Mouse (Mus musculus): ENCODE measurements around the gene Il17c. TPM values are rescaled to one million over a fixed set of nuclear protein-coding genes. Genes with fewer than 3 reads are reported as not detected.

Il17c gene
- polyA plus RNA-seq, 1 experiment from 2014 or later = not detected

GRCm38 (mm10) chr8:122461473-122462148 lies 39.8 kb downstream of the Il17c start:
- Histone ChIP-seq H3K27me3 (replicated peaks; ENCODE audit: control insufficient read depth, insufficient read depth, low read length) (peaks cover 43% of the 10 kb centered on the region), H3K4me2 (ENCODE audit: low read length) (no peak overlapping the region), H3K27ac (ENCODE audit: low read length) (no peak overlapping the region), H3K4me3 (replicated peaks; ENCODE audit: low read length) (no peak overlapping the region), H3K4me1 (replicated peaks; ENCODE audit: control insufficient read depth, insufficient read depth, low read length) (peaks cover 7% of the 10 kb centered on the region), H3K9ac (replicated peaks; ENCODE audit: low read depth, low read length) (no peak overlapping the region), H3K36me3 (ENCODE audit: control insufficient read depth, insufficient read depth) (0 out of 2 replicates have a peak, but pooled peaks cover 3% of the 10 kb centered on the region), H3K9me3 (ENCODE audit: control insufficient read depth, low read length) (no peaks in the 10 kb centered on the region)
- ATAC-seq = no peak
- WGBS = 58% methylated on average over 11 of the region's 11 CpGs

DNA sequence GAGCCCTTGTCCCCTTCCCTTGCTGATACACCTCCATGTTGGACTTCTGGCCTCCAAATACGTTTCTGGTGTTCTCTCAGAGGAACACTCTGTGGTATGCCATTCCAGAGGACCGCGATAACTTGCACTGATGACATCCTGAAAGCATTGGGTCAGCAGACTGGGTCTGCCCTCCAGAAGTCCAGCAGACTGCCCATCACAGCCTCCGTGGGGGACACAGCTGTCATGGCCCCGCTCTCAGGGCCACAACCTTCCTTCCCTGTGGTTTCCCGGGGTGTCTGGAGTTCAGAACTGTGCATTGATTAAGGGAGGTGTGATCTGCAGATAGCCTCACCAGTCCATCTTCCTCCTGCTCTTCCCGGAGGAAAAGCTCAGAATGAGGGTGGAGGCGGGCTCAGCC lies 40.7 kb downstream of the Il17c start:
- Histone ChIP-seq H3K9ac (replicated peaks; ENCODE audit: low read depth, low read length) (no peak overlapping the region), H3K4me3 (replicated peaks; ENCODE audit: low read length) (no peak overlapping the region), H3K36me3 (ENCODE audit: control insufficient read depth, insufficient read depth) (peaks cover 5% of the 10 kb centered on the region; the same call in 1 of the 2 replicates), H3K27ac (ENCODE audit: low read length) (no peak overlapping the region), H3K4me2 (ENCODE audit: low read length) (no peak overlapping the region), H3K4me1 (replicated peaks; ENCODE audit: control insufficient read depth, insufficient read depth, low read length) (peaks cover 7% of the 10 kb centered on the region), H3K27me3 (replicated peaks; ENCODE audit: control insufficient read depth, insufficient read depth, low read length) (peaks cover 39% of the 10 kb centered on the region), H3K9me3 (ENCODE audit: control insufficient read depth, low read length) (no peaks in the 10 kb centered on the region)
- 72% methylated on average over 8 of the region's 8 CpGs for WGBS
- no peak for ATAC-seq

- WGBS = 68% methylated on average over 12 of the region's 12 CpGs
- no peak for ATAC-seq
These were observed 42.1 kb downstream of the Il17c start for GRCm38 (mm10) chr8:122463651-122464640.

DNA sequence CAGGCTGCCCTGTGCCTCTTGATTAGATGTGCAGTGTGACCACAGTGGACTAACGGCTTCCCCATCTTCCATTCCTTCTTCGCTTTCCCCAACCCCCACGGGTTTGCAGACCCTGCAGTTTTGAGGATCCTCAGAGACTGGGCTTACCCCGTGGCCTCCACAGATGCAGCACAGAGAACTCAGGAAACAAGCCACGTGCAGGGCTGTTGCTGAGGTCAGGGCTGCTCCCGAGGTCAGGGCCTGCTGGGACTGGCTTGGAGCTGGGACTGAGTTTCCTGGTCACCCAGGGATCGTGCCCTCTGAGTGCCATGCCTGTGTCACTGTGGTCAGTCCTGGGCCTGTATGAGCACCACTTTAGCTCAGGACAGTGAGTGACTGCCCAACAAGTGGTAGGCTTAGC lies 43.2 kb downstream of the Il17c start:
- no peak overlapping the region for H3K4me2 ChIP-seq (ENCODE audit: low read length)
- 81% methylated on average over 7 of the region's 7 CpGs for WGBS
- ATAC-seq = no peak

More at GRCm38 (mm10) chr8:122463651-122464640, 42.1 kb downstream of the Il17c start:
- H3K9ac ChIP-seq (replicated peaks; ENCODE audit: low read depth, low read length) = no peak overlapping the region
- no peak overlapping the region for H3K27ac ChIP-seq (ENCODE audit: low read length)
- H3K36me3 ChIP-seq (ENCODE audit: control insufficient read depth, insufficient read depth) = peaks cover 5% of the 10 kb centered on the region; the same call in 1 of the 2 replicates
- H3K27me3 ChIP-seq (replicated peaks; ENCODE audit: control insufficient read depth, insufficient read depth, low read length) = peaks cover 35% of the 10 kb centered on the region
- no peak overlapping the region for H3K4me3 ChIP-seq (replicated peaks; ENCODE audit: low read length)
- peaks cover 7% of the 10 kb centered on the region for H3K4me1 ChIP-seq (replicated peaks; ENCODE audit: control insufficient read depth, insufficient read depth, low read length)
- no peak overlapping the region for H3K4me2 ChIP-seq (ENCODE audit: low read length)
- no peaks in the 10 kb centered on the region for H3K9me3 ChIP-seq (ENCODE audit: control insufficient read depth, low read length)

DNA sequence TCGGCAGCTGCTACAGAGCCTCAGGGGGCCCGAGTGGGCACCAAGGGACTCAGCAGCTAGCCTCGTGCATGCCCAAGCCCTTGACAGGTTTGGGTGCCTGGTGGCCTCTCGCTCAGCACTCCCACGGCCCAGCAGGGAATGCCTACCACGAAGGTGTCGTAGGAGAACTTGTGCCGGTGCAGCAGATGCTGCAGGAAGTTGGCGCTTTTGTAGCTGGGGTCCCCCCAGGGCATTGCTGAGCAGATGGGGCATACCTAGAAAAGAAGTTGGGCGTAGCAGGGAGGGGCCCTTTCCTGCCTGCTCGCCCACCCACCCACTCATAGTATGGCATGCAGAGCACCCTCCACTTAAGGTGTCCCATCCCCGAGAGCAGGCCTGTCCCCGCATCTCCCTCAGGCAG lies 46.0 kb downstream of the Il17c start:
- Histone ChIP-seq H3K9me3 (ENCODE audit: control insufficient read depth, low read length) (no peaks in the 10 kb centered on the region), H3K9ac (replicated peaks; ENCODE audit: low read depth, low read length) (no peak overlapping the region), H3K36me3 (ENCODE audit: control insufficient read depth, insufficient read depth) (peaks cover 5% of the 10 kb centered on the region; the same call in 1 of the 2 replicates), H3K4me1 (replicated peaks; ENCODE audit: control insufficient read depth, insufficient read depth, low read length) (no peaks in the 10 kb centered on the region), H3K27me3 (replicated peaks; ENCODE audit: control insufficient read depth, insufficient read depth, low read length) (no peaks in the 10 kb centered on the region), H3K27ac (ENCODE audit: low read length) (no peak overlapping the region), H3K4me2 (ENCODE audit: low read length) (no peak overlapping the region), H3K4me3 (replicated peaks; ENCODE audit: low read length) (no peak overlapping the region)
- no peak for ATAC-seq
- WGBS = 92% methylated on average over 13 of the region's 13 CpGs

More for the DNA sequence above, 43.2 kb downstream of the Il17c start:
- Histone ChIP-seq H3K9ac (replicated peaks; ENCODE audit: low read depth, low read length) (no peak overlapping the region), H3K9me3 (ENCODE audit: control insufficient read depth, low read length) (no peaks in the 10 kb centered on the region), H3K36me3 (ENCODE audit: control insufficient read depth, insufficient read depth) (peaks cover 5% of the 10 kb centered on the region; the same call in 1 of the 2 replicates), H3K27me3 (replicated peaks; ENCODE audit: control insufficient read depth, insufficient read depth, low read length) (peaks cover 28% of the 10 kb centered on the region), H3K4me1 (replicated peaks; ENCODE audit: control insufficient read depth, insufficient read depth, low read length) (peaks cover 7% of the 10 kb centered on the region), H3K4me3 (replicated peaks; ENCODE audit: low read length) (no peak overlapping the region), H3K27ac (ENCODE audit: low read length) (no peak overlapping the region)

DNA sequence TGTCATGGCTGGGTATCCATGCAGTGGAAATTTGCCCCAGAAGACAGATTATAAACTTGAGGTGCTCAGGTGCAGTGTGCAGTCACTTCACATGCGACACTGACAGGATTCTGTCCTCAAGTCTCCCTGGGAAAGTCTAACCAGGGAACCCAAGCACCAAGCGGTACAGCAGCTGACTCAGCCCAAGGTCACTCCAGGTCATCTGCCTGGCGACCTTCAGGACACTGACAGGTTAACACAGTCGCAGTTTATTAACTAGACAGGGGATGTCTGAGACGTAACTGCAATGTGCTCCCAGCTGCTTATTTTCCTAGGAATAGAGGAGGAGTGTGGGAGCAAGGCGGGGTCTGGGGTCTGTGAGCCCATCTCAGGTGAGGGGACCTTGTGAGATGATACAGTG lies 47.6 kb downstream of the Il17c start:
- H3K9ac ChIP-seq (replicated peaks; ENCODE audit: low read depth, low read length) = no peak overlapping the region
- no peak overlapping the region for H3K4me3 ChIP-seq (replicated peaks; ENCODE audit: low read length)
- no peaks in the 10 kb centered on the region for H3K27me3 ChIP-seq (replicated peaks; ENCODE audit: control insufficient read depth, insufficient read depth, low read length)
- peaks cover 5% of the 10 kb centered on the region; the same call in 1 of the 2 replicates for H3K36me3 ChIP-seq (ENCODE audit: control insufficient read depth, insufficient read depth)
- H3K27ac ChIP-seq (ENCODE audit: low read length) = no peak overlapping the region
- no peak for ATAC-seq
- 85% methylated on average over 6 of the region's 6 CpGs for WGBS
- no peak overlapping the region for H3K4me2 ChIP-seq (ENCODE audit: low read length)
- no peaks in the 10 kb centered on the region for H3K9me3 ChIP-seq (ENCODE audit: control insufficient read depth, low read length)
- peaks cover 3% of the 10 kb centered on the region for H3K4me1 ChIP-seq (replicated peaks; ENCODE audit: control insufficient read depth, insufficient read depth, low read length)

DNA sequence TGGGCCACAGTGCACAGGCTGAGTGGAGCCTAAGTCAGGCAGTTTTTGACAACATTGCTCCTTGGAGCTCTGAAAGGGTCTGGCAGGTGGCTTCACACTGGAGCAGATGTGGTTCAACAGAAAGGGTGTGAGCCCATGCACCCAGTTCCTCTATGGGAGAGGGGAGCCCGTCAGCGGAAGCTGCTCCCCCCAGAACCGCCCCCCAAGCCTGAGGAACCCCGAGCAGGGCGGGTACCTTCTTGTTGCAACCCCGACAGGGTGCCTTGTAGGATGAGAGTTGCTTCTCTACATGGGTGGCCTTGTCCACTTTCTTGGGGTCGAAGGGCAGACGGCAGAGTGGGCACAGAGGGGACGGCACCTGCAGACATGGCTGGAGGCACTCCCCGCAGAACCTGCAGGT lies 48.1 kb downstream of the Il17c start:
- no peak overlapping the region for H3K4me2 ChIP-seq (ENCODE audit: low read length)
- H3K27ac ChIP-seq (ENCODE audit: low read length) = no peak overlapping the region
- H3K27me3 ChIP-seq (replicated peaks; ENCODE audit: control insufficient read depth, insufficient read depth, low read length) = no peaks in the 10 kb centered on the region
- no peaks in the 10 kb centered on the region for H3K9me3 ChIP-seq (ENCODE audit: control insufficient read depth, low read length)
- no peak for ATAC-seq
- peaks cover 5% of the 10 kb centered on the region; the same call in 1 of the 2 replicates for H3K36me3 ChIP-seq (ENCODE audit: control insufficient read depth, insufficient read depth)
- peaks cover 9% of the 10 kb centered on the region for H3K4me1 ChIP-seq (replicated peaks; ENCODE audit: control insufficient read depth, insufficient read depth, low read length)
- WGBS = 88% methylated on average over 10 of the region's 10 CpGs
- no peak overlapping the region for H3K9ac ChIP-seq (replicated peaks; ENCODE audit: low read depth, low read length)
- no peak overlapping the region for H3K4me3 ChIP-seq (replicated peaks; ENCODE audit: low read length)

DNA sequence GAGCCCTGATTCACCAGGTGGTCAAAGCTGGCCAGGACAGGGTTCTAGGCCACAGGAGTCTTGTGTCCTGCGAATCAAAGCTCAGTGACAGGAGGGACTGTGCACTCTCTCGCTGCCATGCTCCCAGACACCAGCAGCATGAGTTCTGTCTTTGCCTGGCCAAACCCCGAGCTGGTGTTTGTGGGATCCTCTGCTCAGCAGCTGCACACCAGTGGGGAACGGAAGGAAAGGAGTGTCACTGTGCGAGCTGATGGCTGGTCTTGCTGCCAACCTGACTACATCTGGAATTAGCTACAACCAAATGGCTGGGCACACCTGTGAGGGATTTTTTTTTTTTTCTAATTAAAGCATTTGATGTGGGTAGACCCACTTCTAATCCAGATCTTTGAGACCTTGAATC lies 48.9 kb downstream of the Il17c start:
- no peak overlapping the region for H3K27ac ChIP-seq (ENCODE audit: low read length)
- no peak overlapping the region for H3K4me3 ChIP-seq (replicated peaks; ENCODE audit: low read length)
- no peaks in the 10 kb centered on the region for H3K9me3 ChIP-seq (ENCODE audit: control insufficient read depth, low read length)
- WGBS = 85% methylated on average over 5 of the region's 5 CpGs
- no peak overlapping the region for H3K4me2 ChIP-seq (ENCODE audit: low read length)
- H3K27me3 ChIP-seq (replicated peaks; ENCODE audit: control insufficient read depth, insufficient read depth, low read length) = no peaks in the 10 kb centered on the region
- H3K9ac ChIP-seq (replicated peaks; ENCODE audit: low read depth, low read length) = no peak overlapping the region
- H3K4me1 ChIP-seq (replicated peaks; ENCODE audit: control insufficient read depth, insufficient read depth, low read length) = peaks cover 12% of the 10 kb centered on the region
- no peak for ATAC-seq
- peaks cover 2% of the 10 kb centered on the region; the same call in 1 of the 2 replicates for H3K36me3 ChIP-seq (ENCODE audit: control insufficient read depth, insufficient read depth)
